Mouse (Mus musculus) layer of hippocampus, postnatal 10 days (tissue): ENCODE measurements around the gene Susd5. TPM values are rescaled to one million over a fixed set of nuclear protein-coding genes. Genes with fewer than 3 reads are reported as not detected.
"Not testable (repeated sequence)": the region's sequence is repeated elsewhere in the genome, so short reads cannot be mapped to it uniquely, and the experiment has no call there.

Experiments used
- DNase-seq, 2 experiments: peaks; one replicate each; pipeline ENCODE4 v3.0.0; 2021; ENCODE audit warnings: low spot score in 2 of 2
- total RNA-seq, 2 experiments: library from RNA; stranded (reverse); gene quantifications; 2 replicates each; pipeline ENCODE4 v1.2.3; 2021

Susd5 gene
- total RNA-seq, 2 experiments from 2014 or later: 1.6 to 2.3 TPM

DNA sequence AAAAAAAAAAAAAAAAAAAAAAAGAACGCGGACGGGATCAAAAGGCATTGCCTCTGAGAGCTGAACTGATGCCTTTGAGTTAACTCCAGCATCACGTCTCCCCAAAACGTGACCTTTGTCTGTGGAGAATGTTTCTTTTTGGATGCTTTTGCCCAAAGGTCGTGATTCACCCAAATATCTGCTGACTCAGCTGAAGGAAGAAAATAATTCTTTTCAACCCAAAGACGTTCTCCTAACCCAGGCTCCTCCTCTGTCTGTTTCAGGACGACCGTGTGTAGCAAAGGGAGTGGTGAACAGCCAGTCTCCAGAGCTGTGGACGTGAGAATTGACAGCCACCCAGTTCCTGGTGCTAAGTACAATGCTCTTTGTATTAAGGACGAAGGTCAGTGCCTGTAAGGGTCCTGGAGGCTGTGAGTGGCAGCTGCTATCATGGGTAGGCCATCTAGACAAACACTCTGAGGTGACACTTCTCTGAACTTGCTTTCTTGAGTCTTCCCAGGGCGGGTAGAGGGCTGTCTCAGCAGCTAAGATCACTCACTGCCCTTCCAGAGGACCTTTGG, 11.6 kb downstream of the Susd5 start:
- no peak for DNase-seq

DNA sequence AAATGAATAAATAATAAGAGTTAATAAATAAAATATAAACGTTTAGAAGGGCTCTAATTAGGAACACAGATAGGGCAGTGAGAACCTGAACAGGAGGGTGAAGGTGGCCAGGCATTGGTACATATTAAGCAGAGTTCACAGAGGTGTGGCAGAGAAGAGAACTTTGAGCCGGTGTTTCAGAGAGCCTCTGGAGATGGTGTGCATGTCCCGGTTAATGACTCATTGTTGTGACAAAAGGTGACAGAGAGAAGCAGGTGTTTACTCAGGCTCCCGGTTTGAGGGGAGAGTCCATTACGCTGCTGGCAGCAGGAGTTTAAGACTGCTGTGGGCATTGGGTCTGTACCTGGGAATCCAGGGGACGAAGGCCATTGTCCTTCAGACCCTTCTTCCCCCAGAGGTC, 12.4 kb downstream of the Susd5 start:
- DNase-seq: no peak

DNA sequence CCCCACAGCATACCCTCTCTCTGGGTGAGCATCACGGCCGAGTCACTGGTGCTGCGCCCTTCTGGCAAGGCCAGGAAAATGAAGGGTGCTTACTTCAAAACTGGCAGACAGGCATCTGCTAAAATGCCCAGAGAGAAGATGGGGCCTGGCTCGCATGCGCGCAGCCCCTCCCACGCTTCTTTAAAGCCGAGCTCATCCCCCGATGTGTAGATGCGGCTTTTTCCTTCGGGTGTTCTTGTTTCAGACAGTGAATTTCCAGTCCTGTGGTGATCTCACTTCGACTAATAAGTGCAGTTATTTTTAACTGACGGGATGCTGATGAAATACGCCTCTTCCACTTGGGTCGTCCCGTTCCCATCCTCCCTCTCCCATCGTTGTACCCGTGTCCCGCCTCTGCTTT, 16.7 kb downstream of the Susd5 start:
- DNase-seq: peak in 1 of 2 experiments; percentile 13

DNA sequence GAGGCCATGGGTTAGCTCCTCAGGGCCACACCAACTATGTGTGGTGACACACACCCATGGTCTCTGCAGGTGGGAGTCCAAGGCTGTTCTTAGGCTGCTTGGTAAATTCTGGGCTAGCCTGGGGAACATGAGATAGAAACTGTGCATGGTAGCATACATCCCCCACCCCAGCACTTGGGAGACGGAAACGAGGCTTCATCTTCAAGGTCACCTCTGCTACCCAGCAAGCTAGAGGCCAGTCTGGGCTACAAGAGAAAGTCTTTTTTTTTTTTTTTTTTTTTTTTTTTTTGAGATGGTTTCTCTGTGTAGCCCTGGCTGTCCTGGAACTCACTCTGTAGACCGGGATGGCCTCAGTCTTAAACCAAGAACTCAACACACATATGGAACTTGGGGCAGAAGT, 29.5 kb downstream of the Susd5 start:
- DNase-seq: no peak

DNA sequence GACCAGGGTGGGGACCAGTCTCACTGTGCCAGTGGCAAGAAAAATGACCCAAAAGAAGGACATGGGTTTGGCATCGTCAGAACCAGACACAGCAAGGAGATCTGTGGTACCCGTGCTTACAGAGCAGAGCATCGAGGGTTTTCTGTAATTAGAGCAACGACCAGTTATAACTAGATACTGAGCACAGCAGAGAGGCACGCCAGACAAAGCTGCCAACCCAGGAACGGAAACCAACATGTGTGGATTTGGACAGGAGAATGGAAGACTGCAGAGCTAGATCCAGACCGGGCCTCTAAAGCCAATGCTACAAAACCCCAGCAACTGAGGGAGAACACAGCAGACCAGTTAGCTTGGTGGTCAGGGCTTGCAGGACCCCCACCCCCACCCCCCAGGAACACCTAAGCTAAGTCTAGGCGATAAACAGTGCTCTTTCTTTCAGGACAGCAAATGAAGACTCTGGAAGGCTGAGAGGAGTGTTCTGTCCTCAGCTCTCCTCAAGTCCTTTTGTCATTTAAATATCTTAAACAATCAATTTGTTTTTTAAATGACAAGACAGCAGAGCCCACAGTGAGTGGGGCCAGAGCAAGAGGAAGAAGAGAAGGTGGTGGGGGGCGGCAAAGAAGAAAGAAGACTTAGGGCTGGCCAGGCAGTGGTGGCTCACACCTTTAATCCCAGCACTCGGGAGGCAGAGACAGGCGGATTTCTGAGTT, 30.3 kb downstream of the Susd5 start:
- DNase-seq: peak in 1 of 2 experiments; percentile 23

DNA sequence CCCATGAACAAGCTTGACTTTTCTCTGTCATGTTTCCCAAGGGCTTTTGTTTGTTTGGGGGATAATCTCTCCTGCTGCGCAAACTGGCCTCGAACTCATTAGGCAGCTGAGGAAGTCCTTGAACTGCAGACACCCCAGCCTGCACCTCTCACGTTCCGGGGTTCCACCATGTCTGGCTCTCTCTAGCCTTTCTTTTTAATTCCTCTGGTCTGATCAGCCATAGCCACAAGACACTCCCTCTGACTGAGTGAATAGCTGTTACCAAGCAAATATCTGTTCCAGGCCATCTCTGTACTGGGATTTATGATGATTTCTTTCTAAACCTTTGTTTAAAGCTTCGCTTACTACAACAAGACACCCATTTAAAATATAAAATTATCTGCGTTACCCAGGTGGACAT, 31.9 kb downstream of the Susd5 start:
- DNase-seq: not testable (repeated sequence)

DNA sequence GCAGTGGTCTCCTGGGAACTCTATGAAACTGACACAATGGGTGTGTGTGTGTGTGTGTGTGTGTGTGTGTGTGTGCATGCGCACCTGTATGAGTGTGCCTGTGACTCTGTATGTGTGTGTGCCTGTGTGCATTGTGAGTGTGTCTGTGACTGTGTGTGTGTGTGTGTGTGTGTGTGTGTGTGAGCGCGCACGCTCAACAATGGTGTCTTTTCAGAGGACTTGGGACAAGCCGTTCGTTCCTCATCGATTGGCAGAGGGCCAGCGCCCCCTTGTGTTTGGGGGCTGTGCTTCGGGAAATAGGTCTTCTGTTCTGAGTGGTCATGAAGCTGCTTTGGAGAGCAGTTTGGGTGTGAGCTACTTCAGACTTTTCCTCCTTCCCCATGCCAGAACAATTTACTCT, 35.2 kb downstream of the Susd5 start:
- DNase-seq: peak; percentile 23 to 40

DNA sequence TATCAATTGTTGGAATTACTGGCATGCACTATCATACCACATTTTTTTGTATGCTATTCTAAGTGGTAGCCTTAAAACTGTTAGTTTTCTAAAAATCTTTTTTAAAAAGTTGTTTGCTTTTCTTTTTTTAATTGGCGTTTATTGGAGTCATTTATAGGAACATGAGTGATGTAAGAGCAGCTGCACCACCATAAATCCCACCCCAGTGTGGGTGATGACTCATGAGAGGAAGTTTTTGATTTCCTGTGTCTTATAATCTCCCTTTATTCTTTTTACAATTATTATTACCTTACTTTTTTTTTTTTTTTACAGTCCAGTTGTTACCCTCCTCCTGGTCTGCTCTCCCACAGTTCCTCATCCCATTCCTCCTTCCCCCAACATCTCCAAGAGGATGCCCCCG, 37.9 kb downstream of the Susd5 start:
- DNase-seq: no peak

DNA sequence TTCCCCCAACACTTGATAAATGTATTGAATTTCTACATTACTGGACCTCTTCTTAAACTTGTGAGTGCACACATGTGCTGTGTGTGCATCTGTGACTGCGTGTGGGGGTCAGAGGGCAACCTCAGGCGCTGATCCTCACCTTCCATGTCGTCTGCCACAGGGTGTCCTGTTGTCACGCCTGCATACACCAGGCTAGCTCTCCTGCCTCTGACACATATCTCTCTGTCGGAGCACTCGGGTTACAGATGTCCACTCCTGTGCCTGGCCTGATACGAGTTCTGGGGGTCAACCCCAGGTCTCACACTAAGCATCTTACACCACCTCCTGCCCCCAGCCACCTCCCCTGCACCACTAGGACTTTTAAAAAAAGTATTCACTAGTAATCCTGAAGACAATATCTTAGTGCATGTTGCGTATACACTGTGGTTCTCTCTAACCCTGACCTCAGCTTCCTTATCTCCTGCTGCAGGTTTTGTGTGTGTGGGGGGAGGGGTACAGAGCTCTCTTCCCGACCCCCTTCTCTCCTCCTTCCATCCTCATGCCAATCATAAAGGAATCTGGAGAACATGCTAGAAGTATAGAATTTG, 41.9 kb downstream of the Susd5 start:
- DNase-seq: no peak

DNA sequence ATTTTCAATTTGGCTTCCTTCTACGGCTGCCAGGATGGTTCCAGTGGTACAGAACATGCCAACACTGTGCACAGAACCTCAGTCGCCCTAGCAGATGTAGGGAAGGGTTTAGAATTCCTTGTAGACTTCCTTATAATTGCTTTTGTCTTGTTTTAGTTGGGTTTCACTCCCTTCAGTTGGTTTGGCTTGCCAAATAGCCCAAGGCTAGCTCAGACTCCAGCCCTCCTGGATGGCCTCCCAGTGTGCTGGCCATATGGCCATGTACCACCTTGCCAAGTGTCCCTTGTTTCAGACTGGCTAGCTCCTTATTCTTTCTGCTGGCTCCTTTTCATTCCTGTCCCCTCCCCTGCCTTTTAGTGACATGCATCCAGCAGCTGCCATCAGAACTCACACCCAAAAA, 53.3 kb downstream of the Susd5 start:
- no peak for DNase-seq

DNA sequence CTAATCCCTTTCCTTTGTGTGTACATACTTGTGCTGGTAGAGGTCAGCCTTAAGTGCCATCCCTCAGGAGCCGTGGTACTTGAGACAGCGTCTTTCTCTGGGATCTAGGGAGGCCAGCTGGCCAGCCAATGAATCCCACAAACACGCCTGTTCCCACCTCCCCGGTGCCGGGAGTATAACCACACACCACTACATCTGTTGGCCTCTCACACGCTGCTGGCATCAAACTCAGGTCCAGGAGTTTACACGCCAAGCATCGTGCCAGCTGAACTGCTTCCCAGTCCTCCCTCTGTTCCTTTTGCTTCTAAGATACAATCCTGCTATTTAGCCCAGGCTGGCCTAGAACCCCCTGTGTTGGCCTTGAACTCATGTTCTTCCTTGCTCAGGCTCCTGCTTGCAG, 54.2 kb downstream of the Susd5 start:
- DNase-seq: no peak

DNA sequence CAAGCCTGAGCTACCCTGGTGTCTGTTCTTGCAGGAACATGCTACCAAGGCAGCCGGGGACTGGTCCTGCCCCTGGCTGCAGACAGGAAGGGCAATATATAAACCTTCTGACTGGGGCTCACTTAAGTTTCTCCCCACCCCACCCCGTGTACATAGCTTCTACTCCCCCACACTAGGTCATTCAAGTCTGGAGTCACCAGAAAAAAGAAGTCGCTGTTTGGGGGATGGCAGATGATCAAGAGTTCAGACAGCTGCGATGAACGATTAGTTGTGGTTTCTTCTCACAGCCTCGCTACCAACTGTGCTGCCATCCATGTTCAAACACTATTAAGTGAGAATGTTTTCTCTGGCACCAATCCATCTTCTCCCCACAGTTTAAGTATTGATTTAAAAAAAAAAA, 55.3 kb downstream of the Susd5 start:
- DNase-seq: no peak

DNA sequence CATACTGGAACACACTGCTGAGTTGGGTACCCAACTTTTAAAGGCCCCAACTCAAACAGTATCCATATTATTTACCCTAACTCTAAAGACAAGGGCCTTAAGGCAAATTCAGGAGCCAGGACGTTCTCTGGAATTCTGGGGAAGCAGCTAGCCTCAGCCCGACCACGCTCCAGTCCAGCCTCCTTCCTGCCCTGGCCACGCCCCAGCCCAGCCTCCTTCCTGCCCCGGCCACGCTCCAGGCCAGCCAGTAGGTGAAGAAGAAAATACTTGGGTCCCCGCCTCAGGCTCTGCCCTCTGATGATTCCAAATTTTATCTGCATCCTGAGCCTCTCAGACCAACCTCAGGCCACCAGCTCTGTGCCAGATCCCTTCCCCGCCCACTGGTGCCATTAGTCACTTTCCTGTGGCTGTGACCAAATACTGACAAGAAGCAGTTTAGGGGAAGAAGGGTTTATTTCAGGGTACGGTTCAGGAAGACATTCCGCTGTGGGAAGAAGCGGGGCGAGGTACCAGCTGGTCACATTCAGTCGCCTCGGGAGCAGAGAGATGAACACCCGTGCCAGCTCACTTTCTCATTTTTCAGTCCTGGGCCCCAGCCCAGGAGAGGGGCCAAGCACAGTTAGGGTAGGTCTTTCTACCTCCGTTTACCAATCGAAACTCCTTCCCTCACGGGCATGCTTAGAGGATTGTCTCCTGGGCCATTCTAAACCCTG, 57.1 kb downstream of the Susd5 start:
- no peak for DNase-seq

DNA sequence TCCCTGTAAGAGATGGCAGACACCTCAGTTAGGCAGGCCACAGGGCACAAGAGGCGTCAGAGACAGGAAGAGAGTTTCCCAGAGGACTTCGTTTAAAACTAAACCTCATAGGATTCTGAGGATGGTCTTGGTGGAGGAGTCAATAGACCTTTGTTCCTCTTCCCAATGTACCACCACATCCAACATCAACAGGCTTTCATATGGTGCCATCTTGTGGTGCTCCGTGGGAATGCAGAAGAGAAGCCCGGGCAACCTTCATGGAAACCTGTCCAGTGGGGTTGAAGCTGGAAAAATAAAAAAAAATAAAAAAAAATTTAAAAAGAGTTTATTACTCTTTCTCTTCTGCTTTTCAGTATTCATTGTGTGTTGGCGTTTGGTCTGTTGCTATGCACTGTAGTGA, 59.7 kb downstream of the Susd5 start:
- peak; percentile 86 to 88 for DNase-seq

DNA sequence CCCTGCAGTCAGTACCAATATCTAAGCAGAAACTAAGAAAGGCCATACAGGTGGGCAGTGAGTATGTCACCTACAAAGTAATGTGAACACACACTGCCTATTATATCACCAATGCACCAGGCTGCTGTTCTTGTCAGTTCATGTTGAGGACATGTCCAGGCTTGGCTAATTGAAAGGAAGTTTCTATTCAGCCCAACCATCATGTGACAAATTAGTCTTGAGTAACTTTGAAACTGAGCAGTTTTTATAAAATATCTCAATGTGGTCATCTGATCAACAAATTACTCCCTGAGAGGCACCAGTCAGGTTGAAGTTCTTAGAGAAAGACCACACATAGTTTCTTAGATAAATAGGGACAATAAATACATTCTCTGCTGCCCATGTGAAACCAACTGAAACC, 65.9 kb downstream of the Susd5 start:
- not testable (repeated sequence) for DNase-seq

DNA sequence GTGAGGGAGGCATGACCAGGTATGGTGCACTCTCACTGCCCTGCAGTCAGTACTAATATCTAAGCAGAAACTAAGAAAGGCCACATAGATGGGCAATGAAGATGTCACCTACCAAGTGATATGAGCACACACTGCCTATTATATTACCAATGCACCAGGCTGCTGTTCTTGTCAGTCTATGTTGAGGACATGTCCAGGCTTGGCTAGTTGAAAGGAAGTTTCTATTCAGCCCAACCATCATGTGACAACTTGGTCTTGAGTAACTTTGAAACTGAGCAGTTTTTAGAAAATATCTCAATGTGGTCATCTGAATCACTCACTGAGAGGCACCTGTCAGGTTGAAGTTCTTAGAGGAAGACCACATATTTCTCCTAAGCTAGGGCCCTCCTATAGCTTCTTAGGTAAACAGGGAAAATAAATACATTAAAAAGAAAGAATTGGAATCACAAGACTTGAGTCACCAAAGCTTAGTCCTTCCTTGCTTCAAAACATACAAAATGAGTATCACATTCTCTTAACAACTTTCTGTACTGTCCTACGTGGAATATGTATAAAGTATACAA, 72.4 kb downstream of the Susd5 start:
- not testable (repeated sequence) for DNase-seq

Other genes starting within 250 kb of the Susd5 start
- 10 to 100 TPM; 67.8 to 73.4 TPM for gene Ubp1, start 126.2 kb upstream of the Susd5 start, total RNA-seq
- gene Fbxl2, start 10.9 kb upstream of the Susd5 start, total RNA-seq: 10 to 100 TPM; 29.9 to 31.9 TPM